Mouse (Mus musculus): ENCODE data around the gene Bach1.

DNA sequence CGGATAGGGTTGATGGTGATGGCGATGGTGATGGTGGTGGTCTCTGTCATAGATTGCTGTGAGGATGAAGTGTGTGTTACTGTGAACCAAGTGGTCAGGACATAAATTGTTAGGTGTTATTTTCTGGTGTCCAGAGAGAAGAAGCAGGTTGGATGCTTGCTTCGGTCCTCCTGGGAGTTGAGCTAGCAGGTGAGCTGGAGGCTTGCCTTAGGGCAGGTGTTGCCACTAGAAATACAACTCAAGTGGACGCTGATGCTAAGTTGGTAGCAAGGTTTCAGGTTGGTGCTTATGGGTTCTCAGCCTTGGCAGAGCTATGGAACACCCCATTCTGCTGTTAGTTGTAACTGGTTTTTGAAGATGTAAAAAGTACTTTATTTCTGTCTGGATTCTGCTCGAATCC lies 4.1 kb downstream of the Bach1 start:
- TF ChIP-seq EP300 (IDR thresholded peaks at IDR 0.05; ENCODE audit: low read depth), result no peak
- TF ChIP-seq CTCF (IDR thresholded peaks at IDR 0.05; ENCODE audit: low read depth), result no peak
